Mouse (Mus musculus) limb, embryonic 15.5 days (tissue): ENCODE measurements at regions not wholly inside any gene's neighbourhood (a gene's known extent, or its start where the extent isn't known, plus 50 kb on each side); places are given as distances from the start of the nearest gene placed in this dataset.

Experiments used
- ATAC-seq: fragments of 200-750 bp; cut with Nextera tagmentation; 2 replicates; pipeline ENCODE4 v1.8.0; 2017; ENCODE audit warnings: low read depth, moderate TSS enrichment; ENCODE audit not compliant: insufficient number of reproducible peaks, low FRiP score, low TSS enrichment
- H3K27ac ChIP-seq: fragments of 300-500 bp; sonication (generic); 2 replicates; pipeline ENCODE4 v1.5.1; 2015; ENCODE audit warnings: moderate library complexity, mild to moderate bottlenecking, inconsistent platforms
- H3K27me3 ChIP-seq: fragments of 300-500 bp; sonication (generic); 2 replicates; pipeline ENCODE4 v1.6.1; 2015; ENCODE audit warnings: inconsistent platforms
- H3K36me3 ChIP-seq: fragments of 300-500 bp; sonication (generic); 2 replicates; pipeline ENCODE4 v1.6.1; 2015; ENCODE audit warnings: inconsistent platforms
- H3K4me1 ChIP-seq: fragments of 300-500 bp; sonication (generic); 2 replicates; pipeline ENCODE4 v1.6.1; 2015; ENCODE audit warnings: inconsistent platforms
- H3K4me2 ChIP-seq: fragments of 300-500 bp; sonication (generic); 2 replicates; pipeline ENCODE4 v1.6.1; 2015; ENCODE audit warnings: mild to moderate bottlenecking, inconsistent platforms
- H3K4me3 ChIP-seq: fragments of 300-500 bp; sonication (generic); 2 replicates; pipeline ENCODE4 v1.5.1; 2015; ENCODE audit warnings: mild to moderate bottlenecking, inconsistent platforms
- H3K9ac ChIP-seq: fragments of 300-500 bp; sonication (generic); 2 replicates; pipeline ENCODE4 v1.6.1; 2015; ENCODE audit warnings: inconsistent platforms
- H3K9me3 ChIP-seq: fragments of 300-500 bp; sonication (generic); 2 replicates; pipeline ENCODE4 v1.6.1; 2016; ENCODE audit warnings: inconsistent platforms
- WGBS: fragments of 180-500 bp; shearing (Covaris S2); methylation state at CpG from one replicate; pipeline ENCODE4 v1.1.7; 2015; 5-methylcytosine and 5-hydroxymethylcytosine counted together

DNA sequence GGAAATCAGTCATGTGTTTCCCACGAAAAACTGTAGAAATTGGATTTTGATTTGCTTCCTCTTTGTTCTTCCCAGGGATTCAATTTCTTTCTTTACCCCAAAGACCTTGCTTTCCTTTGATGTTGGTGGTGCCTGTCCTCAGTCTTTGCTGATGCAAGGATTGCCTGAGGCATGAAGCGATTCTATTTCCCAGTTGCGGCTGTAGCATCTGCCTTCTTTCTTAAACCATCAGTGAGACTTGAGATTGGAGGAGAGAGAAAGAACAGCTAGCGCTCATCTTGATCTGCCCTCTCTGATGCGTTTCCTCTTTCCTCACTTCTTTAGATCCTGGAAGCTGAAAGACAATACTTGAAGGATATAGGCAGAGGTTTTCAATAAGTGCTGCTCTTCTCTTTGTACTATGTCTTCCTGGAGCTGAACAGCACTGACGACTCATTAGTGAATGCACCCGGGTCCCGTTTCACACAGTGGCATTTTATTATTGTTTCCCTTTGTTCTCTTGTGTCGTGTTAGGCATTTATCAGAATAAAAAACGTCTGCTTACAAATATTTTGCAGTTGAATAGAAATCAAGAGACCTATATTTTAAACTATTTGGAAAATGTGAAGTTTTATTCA lies 289.8 kb upstream of the Btbd3 start:
- Histone ChIP-seq H3K36me3 (no peaks in the 10 kb centered on the region), H3K9me3 (no peaks in the 10 kb centered on the region), H3K27me3 (no peaks in the 10 kb centered on the region), H3K9ac (no peak overlapping the region), H3K4me3 (no peak overlapping the region), H3K27ac (no peak overlapping the region), H3K4me2 (no peak overlapping the region), H3K4me1 (no peaks in the 10 kb centered on the region)
- ATAC-seq: no peak
- 48% methylated on average over 10 of the region's 10 CpGs for WGBS

DNA sequence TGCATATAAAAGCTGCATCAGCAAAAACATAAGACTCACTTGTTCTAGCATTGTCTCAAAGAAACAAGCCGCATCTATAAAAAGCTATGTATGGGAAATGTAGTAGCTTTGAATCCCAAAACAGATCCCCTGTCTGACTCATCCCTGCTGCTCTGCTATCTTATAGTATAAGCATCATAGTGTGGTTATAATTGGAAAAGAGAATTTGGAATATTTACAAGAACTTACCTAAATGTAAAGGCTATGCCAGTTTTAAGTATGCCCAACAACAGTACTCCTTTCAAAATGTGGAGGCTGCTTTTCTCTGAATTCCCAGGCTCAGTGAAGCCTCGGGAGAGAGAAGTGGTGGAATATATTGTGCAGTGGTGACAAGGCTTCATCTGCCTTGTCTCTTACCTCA lies 301.5 kb upstream of the Btbd3 start:
- H3K36me3 ChIP-seq: no peaks in the 10 kb centered on the region
- H3K4me2 ChIP-seq: no peak overlapping the region
- no peak for ATAC-seq
- no peak overlapping the region for H3K9ac ChIP-seq
- H3K9me3 ChIP-seq: no peaks in the 10 kb centered on the region
- no peak overlapping the region for H3K27ac ChIP-seq
- H3K4me1 ChIP-seq: no peaks in the 10 kb centered on the region
- H3K4me3 ChIP-seq: no peak overlapping the region
- no peaks in the 10 kb centered on the region for H3K27me3 ChIP-seq
- WGBS: 87% methylated on average over 2 of the region's 2 CpGs

DNA sequence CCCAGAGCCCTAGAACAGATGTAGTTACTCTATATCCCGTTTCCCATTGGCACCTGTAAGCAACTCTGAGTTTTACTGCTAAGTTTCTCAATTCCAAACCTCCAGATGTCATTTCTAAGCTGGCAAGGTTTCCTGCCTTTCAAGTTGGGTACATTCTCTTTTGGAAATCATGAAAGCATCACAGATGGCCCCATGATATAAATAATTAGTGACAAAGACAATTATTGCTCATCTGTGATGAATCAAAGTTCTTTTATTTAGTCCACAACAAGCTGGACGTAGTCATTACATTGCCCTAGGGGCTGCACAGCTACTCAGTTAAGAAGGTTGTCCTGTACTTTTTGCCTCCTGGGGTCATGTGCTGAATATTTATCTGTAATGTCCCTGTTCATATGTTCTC lies 303.2 kb upstream of the Btbd3 start:
- Histone ChIP-seq H3K4me2 (no peak overlapping the region), H3K4me1 (no peaks in the 10 kb centered on the region), H3K27ac (no peak overlapping the region), H3K4me3 (no peak overlapping the region), H3K9me3 (no peaks in the 10 kb centered on the region), H3K27me3 (no peaks in the 10 kb centered on the region), H3K36me3 (no peaks in the 10 kb centered on the region), H3K9ac (no peak overlapping the region)
- WGBS: 44% methylated on average over 2 of the region's 2 CpGs
- ATAC-seq: no peak

DNA sequence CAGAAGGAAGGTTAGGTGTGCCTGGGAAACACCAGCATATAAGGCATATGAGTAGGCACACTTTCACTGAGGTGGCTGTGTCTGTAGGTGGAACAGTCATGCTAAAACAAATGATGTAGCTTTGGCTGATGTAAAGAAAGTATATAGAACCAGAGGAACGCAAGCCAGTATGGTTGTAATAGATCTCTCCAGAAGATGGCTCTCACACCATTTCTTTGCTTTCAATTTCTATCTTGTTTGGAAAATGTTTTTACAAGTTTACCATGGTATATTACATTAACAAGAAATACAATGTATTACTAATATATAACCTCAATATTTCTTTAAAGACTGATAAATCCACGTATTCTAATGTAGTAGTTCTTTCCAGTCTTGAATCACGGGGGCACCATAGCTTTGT lies 304.4 kb upstream of the Btbd3 start:
- H3K9ac ChIP-seq: no peak overlapping the region
- no peak overlapping the region for H3K4me3 ChIP-seq
- no peaks in the 10 kb centered on the region for H3K9me3 ChIP-seq
- H3K27me3 ChIP-seq: no peaks in the 10 kb centered on the region
- H3K4me1 ChIP-seq: no peaks in the 10 kb centered on the region
- no peaks in the 10 kb centered on the region for H3K36me3 ChIP-seq
- no peak overlapping the region for H3K4me2 ChIP-seq
- ATAC-seq: no peak
- no peak overlapping the region for H3K27ac ChIP-seq
- 85% methylated on average over 3 of the region's 3 CpGs for WGBS

DNA sequence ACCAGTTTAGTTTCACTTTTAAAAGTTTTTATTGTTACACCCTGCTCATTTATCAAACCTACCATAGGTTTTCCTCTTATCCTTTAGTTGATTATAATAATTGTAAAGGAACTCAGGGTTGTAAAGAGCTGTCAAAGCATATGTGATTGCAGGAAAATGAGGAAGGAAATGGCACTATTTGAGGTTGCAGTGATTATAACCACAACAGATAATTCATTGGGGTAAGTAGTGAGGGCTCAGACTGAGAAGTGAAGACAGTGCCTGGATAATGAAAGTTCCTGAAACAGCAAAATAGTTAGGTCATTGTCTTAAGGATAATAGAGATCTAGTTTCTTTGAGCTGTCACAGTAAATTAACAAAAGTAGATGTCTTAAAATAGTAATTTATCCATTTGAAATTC lies 305.4 kb upstream of the Btbd3 start:
- no peaks in the 10 kb centered on the region for H3K4me1 ChIP-seq
- H3K9me3 ChIP-seq: no peaks in the 10 kb centered on the region
- H3K27me3 ChIP-seq: no peaks in the 10 kb centered on the region
- H3K4me3 ChIP-seq: no peak overlapping the region
- H3K9ac ChIP-seq: no peak overlapping the region
- no peak overlapping the region for H3K4me2 ChIP-seq
- H3K27ac ChIP-seq: no peak overlapping the region
- no peaks in the 10 kb centered on the region for H3K36me3 ChIP-seq
- ATAC-seq: no peak

DNA sequence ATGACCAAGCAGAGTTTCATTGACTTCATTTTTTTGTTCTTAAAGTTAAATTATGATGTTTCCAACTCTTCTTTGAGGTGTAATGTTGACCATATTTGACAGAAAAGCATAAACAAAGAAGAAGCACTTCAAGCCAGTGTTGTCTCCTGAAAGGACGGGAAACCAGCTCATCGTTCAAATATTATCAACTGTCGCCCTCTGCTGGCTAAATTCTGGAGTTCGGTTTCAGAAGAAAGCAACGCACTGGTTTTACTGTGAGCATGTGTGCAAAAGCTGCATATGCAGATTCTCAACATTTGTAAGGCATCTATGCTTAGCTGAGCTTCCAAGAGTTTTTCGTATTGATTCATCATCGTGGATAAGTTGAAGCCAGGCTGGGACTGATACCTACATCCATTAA lies 313.6 kb upstream of the Btbd3 start:
- no peak for ATAC-seq
- 5% methylated on average over 7 of the region's 7 CpGs for WGBS
- no peak overlapping the region for H3K27ac ChIP-seq
- no peaks in the 10 kb centered on the region for H3K27me3 ChIP-seq
- H3K9me3 ChIP-seq: no peaks in the 10 kb centered on the region
- no peak overlapping the region for H3K9ac ChIP-seq
- H3K4me1 ChIP-seq: no peaks in the 10 kb centered on the region
- H3K36me3 ChIP-seq: no peaks in the 10 kb centered on the region
- no peak overlapping the region for H3K4me3 ChIP-seq
- no peak overlapping the region for H3K4me2 ChIP-seq

DNA sequence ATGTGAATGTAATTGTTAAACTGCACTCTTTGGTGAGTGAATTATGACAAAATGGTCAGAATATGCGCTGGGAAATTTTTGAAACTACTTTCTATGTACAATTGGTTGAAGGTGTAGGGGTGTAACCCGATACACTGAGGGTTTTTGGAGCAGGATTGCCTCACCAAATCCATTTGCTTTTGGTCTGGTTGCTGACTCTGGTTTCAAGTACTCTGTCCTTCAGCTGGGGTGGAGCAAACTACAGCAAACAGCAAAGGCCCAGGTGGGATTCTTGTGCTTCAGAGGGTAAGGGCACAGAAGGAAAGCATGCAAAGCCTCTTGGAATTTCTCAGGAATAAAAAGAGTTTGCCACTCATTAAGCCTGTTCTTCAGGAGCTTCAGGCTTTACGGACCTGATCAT lies 316.8 kb upstream of the Btbd3 start:
- Histone ChIP-seq H3K9me3 (no peaks in the 10 kb centered on the region), H3K27ac (no peak overlapping the region), H3K4me3 (no peak overlapping the region), H3K27me3 (no peaks in the 10 kb centered on the region), H3K9ac (no peak overlapping the region), H3K4me2 (no peak overlapping the region), H3K4me1 (peaks cover 3% of the 10 kb centered on the region; the same call in 1 of the 2 replicates), H3K36me3 (no peaks in the 10 kb centered on the region)
- WGBS: 62% methylated on average over 3 of the region's 3 CpGs
- no peak for ATAC-seq

DNA sequence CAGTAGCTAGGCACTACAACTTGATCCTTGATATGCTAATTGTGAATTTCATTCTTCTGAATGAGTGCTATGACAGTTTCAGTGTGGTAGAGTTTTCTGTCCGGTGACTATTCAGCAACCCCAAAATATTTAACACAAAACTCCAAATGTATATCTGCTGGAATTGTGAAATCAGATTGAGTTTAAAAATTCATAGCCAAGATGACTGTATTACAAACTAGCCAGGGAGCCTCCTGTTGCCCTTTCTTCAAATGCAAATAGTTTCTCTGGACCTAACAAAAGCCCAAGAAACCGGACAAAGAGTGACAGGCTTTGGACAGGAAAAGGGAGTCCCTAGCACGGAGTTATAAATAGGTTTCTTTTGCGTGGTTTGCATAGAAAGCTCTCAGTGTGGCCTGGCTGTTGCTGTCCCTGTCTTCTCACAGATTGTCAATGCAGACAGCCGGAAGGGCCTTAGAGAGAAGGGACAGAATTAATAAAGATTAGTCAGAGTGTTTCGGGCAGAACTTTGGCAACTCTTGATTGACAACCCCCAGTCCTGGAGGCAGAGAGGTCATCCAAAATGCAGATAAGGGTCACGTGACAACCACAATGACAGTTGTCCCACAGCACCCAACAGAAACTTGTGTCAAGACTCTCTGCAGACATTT lies 317.4 kb upstream of the Btbd3 start:
- Histone ChIP-seq H3K4me2 (no peak overlapping the region), H3K9ac (no peak overlapping the region), H3K4me3 (no peak overlapping the region), H3K27ac (no peak overlapping the region), H3K9me3 (no peaks in the 10 kb centered on the region), H3K36me3 (no peaks in the 10 kb centered on the region), H3K27me3 (no peaks in the 10 kb centered on the region), H3K4me1 (peaks cover 3% of the 10 kb centered on the region; the same call in 1 of the 2 replicates)
- WGBS: 72% methylated on average over 7 of the region's 7 CpGs
- no peak for ATAC-seq

DNA sequence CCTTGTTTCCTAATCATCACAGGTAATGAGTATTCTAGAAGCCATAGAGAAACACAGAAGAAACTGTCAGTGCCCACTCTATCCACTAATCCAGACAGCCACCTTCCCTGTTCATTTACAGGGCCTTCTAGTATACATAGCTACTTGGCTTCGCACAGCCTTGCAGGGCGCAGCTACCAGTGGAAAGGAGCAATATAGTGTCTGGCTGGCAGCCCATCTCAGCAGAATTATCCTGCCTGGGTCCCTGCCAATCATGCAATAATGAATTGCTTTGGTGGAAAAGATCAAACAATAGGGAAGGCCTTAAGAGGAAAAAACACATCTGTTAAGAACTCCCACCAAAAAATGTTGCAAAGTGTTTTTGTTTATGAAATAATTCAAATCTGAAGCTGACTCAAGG lies 319.8 kb upstream of the Btbd3 start:
- Histone ChIP-seq H3K4me2 (no peak overlapping the region), H3K27ac (no peak overlapping the region), H3K4me3 (no peak overlapping the region), H3K27me3 (no peaks in the 10 kb centered on the region), H3K36me3 (no peaks in the 10 kb centered on the region), H3K9me3 (no peaks in the 10 kb centered on the region), H3K9ac (no peak overlapping the region), H3K4me1 (peaks cover 3% of the 10 kb centered on the region; the same call in 1 of the 2 replicates)
- no peak for ATAC-seq
- WGBS: 49% methylated on average over 2 of the region's 2 CpGs

DNA sequence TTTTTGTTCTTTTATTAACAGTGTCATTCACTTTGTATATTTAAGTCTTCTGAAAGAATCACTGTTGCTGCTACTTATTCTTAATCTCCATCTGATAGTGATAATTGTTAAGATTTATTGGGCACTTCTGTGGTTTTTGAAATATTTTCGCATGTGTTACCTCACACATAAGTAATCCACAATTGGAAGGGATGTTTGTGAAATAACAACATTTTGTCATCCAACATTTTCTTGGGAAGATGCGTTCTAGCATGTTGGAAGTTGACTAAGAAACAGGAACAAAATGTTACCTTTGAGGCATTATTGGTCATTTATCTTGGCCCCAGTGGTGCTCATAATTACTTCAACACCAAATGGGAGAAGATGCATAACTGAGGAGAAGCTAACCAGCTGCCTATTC lies 323.4 kb upstream of the Btbd3 start:
- H3K27me3 ChIP-seq: no peaks in the 10 kb centered on the region
- no peak overlapping the region for H3K4me2 ChIP-seq
- H3K27ac ChIP-seq: no peak overlapping the region
- no peak overlapping the region for H3K4me3 ChIP-seq
- WGBS: 82% methylated on average over 2 of the region's 2 CpGs
- no peaks in the 10 kb centered on the region for H3K36me3 ChIP-seq
- H3K9me3 ChIP-seq: no peaks in the 10 kb centered on the region
- no peak overlapping the region for H3K9ac ChIP-seq
- ATAC-seq: no peak
- peaks cover 3% of the 10 kb centered on the region; the same call in 1 of the 2 replicates for H3K4me1 ChIP-seq

DNA sequence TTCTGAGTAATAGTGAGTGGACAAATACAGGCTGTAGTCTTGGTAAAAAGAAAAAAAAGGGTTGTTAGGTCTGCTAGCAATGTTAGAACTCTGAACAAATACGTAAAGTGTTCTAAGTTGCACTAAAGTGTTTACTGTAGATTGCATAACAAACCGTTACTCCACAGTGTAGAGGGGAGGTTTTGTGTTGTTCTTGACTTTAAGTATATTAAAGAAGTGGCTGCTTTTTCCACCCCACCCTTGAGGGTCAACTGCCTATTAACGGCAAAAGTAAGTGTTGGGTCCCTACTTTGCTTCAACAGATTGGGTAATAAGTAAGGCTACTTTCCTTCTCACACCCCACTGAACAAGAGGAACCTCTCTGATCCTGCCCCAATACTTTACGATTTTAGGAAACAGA lies 323.9 kb upstream of the Btbd3 start:
- Histone ChIP-seq H3K36me3 (no peaks in the 10 kb centered on the region), H3K4me1 (peaks cover 3% of the 10 kb centered on the region; the same call in 1 of the 2 replicates), H3K4me3 (no peak overlapping the region), H3K27ac (no peak overlapping the region), H3K27me3 (no peaks in the 10 kb centered on the region), H3K9me3 (no peaks in the 10 kb centered on the region), H3K4me2 (no peak overlapping the region), H3K9ac (no peak overlapping the region)
- no peak for ATAC-seq
- 81% methylated on average over 4 of the region's 4 CpGs for WGBS

DNA sequence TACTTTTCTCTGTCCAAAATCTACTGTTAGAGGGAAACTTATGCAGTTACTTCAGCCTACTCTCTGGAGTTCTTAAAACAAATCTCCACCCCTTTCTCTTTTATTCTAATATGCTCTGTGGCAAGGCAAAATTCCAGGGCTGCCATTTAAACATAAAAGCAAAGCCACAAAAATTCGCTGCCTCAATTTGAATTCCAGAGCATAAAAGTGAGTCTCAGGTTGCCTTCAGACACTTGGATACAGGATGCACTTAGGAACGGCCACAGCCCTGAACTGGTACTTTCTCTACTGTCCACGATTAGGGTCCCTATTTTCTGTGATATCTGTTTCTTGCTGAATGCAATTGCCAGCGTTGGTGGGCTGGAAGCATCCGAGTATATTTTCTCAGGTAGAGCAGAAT lies 330.9 kb upstream of the Btbd3 start:
- H3K9me3 ChIP-seq: no peaks in the 10 kb centered on the region
- H3K4me1 ChIP-seq: peaks cover 4% of the 10 kb centered on the region; the same call in 1 of the 2 replicates
- no peak overlapping the region for H3K27ac ChIP-seq
- 49% methylated on average over 5 of the region's 5 CpGs for WGBS
- H3K4me3 ChIP-seq: no peak overlapping the region
- no peak overlapping the region for H3K9ac ChIP-seq
- no peaks in the 10 kb centered on the region for H3K27me3 ChIP-seq
- no peak overlapping the region for H3K4me2 ChIP-seq
- ATAC-seq: no peak
- no peaks in the 10 kb centered on the region for H3K36me3 ChIP-seq

DNA sequence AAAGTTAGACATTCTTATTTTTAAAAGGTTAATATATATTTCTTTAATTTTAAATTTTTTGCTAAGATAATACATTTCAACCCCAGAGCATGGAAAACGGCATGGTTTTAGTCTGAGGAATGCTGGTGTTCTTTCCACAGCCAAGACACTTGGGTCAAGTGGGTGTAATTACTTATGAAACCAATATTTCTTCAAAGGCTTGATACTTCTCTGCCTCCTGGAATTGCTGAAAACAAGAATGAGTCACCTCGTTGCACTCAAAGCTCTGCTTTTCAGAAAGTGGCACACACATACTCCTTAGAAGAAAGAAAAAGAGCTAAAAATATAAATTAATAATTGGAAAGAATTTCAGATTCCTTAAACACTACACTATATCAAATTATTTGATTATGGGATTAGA lies 331.8 kb upstream of the Btbd3 start:
- ATAC-seq: no peak
- Histone ChIP-seq H3K9me3 (no peaks in the 10 kb centered on the region), H3K4me3 (no peak overlapping the region), H3K27ac (no peak overlapping the region), H3K27me3 (no peaks in the 10 kb centered on the region), H3K36me3 (no peaks in the 10 kb centered on the region), H3K4me2 (no peak overlapping the region), H3K9ac (no peak overlapping the region), H3K4me1 (peaks cover 4% of the 10 kb centered on the region; the same call in 1 of the 2 replicates)
- WGBS: 39% methylated on average over 2 of the region's 2 CpGs
